Mouse (Mus musculus) lung, postnatal 0 days (tissue): Measurements from ENCODE around the gene Neu1. TPM values are rescaled to one million over a fixed set of nuclear protein-coding genes. Genes with fewer than 3 reads are reported as not detected.
"Not testable (repeated sequence)": the region's sequence is repeated elsewhere in the genome, so short reads cannot be mapped to it uniquely, and the experiment has no call there.

Source experiments
- ATAC-seq: fragments of 200-750 bp; cut with Nextera tagmentation; 2 replicates; pipeline ENCODE4 v1.8.0; 2017; ENCODE audit warnings: moderate library complexity
- DNase-seq: peaks from one replicate; pipeline ENCODE4 v3.0.0-alpha.2; 2016; ENCODE audit warnings: low spot score
- H3K27ac ChIP-seq: fragments of 300-500 bp; sonication (generic); 2 replicates; pipeline ENCODE4 v1.5.1; 2014; ENCODE audit warnings: antibody characterized with exemption, mild to moderate bottlenecking, low read length, mixed read lengths
- H3K27me3 ChIP-seq: fragments of 300-500 bp; sonication (generic); replicated peaks from 2 replicates; pipeline ENCODE4 v1.6.1; 2014; ENCODE audit warnings: low read length, mixed read lengths; ENCODE audit not compliant: insufficient read depth
- H3K36me3 ChIP-seq: fragments of 300-500 bp; sonication (generic); 2 replicates; pipeline ENCODE4 v1.6.1; 2014; ENCODE audit warnings: low read length, mixed read lengths; ENCODE audit not compliant: insufficient read depth
- H3K4me1 ChIP-seq: fragments of 300-500 bp; sonication (generic); 2 replicates; pipeline ENCODE4 v1.6.1; 2014; ENCODE audit warnings: antibody characterized with exemption, low read depth, low read length, mixed read lengths; ENCODE audit not compliant: insufficient read depth
- H3K4me2 ChIP-seq: fragments of 300-500 bp; sonication (generic); replicated peaks from 2 replicates; pipeline ENCODE4 v1.6.1; 2014; ENCODE audit warnings: low read depth, mild to moderate bottlenecking, low read length, moderate library complexity, mixed read lengths
- H3K4me3 ChIP-seq: fragments of 300-500 bp; sonication (generic); 2 replicates; pipeline ENCODE4 v1.5.1; 2014; ENCODE audit warnings: low read depth, low read length
- H3K9ac ChIP-seq: fragments of 300-500 bp; sonication (generic); replicated peaks from 2 replicates; pipeline ENCODE4 v1.6.1; 2014; ENCODE audit warnings: low read depth, mild to moderate bottlenecking
- H3K9me3 ChIP-seq: fragments of 300-500 bp; sonication (generic); 2 replicates; pipeline ENCODE4 v1.6.1; 2016; ENCODE audit warnings: low read length, mixed read lengths
- CTCF ChIP-seq: IDR thresholded peaks from 2 replicates; pipeline ENCODE4 v1.5.1; 2016; ENCODE audit warnings: antibody characterized with exemption, mild to moderate bottlenecking
- EP300 ChIP-seq: IDR thresholded peaks from 2 replicates; pipeline ENCODE4 v1.6.1; 2016; ENCODE audit warnings: antibody characterized with exemption, mild to moderate bottlenecking, control low read depth
- WGBS: fragments of 180-500 bp; shearing (Covaris S2); extraction: QIAGEN DNeasy Blood & Tissue Kit; methylation state at CpG from one replicate; pipeline ENCODE4 v1.1.7; 2014; 5-methylcytosine and 5-hydroxymethylcytosine counted together
- polyA plus RNA-seq: library from polyadenylated mRNA; unstranded; fragments of >200 nt; fragmentation: Nextera tagmentation; extraction: Ambion mirVana; gene quantifications from 2 replicates; pipeline ENCODE4 v1.2.1, GENCODE M21; 2015

Gene Neu1
- polyA plus RNA-seq, 1 experiment from 2014 or later = 34.2 TPM

DNA sequence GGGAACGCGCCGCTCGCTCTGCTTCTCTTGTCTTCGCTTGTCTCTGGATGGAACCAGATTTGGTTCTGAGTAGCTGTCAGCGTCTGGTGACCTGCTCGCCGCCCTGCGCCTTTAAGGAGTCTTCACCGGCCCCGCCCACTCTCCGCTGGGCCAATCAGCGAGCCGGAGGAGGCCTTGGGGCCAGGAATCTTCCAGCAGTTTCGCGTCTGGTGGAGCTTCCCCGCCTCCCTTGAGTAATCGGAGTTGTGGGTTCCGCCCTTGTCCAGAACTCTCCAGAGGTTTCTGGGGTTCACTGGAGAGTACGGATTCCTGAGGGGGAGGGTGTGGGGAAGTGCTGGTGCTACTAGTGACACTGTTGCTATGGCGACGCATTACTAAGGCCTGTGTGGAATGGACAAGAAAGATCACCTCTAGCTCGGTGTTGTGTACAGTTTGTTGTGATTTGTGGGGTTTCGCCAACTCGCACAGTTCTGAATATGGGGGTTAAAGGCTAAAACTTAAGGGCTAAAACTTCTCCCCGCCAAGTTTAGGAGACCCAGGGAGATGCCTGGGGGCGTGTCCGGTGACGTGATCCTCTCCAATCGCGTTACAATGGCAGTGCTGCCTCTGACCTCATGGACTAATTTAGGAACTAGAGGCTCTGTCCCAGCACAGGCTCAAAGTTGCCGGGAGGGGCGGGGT lies 41.2 kb downstream of the Neu1 start, which contains the start of the genes Hspa1a and Hspa1l:
Hspa1a (minus strand) TSS at position 88 of the 681 bp plus-strand sequence.
Hspa1l (plus strand) TSS at position 635 of the 681 bp plus-strand sequence.
- WGBS = 2% methylated on average over 24 of the region's 33 CpGs

DNA sequence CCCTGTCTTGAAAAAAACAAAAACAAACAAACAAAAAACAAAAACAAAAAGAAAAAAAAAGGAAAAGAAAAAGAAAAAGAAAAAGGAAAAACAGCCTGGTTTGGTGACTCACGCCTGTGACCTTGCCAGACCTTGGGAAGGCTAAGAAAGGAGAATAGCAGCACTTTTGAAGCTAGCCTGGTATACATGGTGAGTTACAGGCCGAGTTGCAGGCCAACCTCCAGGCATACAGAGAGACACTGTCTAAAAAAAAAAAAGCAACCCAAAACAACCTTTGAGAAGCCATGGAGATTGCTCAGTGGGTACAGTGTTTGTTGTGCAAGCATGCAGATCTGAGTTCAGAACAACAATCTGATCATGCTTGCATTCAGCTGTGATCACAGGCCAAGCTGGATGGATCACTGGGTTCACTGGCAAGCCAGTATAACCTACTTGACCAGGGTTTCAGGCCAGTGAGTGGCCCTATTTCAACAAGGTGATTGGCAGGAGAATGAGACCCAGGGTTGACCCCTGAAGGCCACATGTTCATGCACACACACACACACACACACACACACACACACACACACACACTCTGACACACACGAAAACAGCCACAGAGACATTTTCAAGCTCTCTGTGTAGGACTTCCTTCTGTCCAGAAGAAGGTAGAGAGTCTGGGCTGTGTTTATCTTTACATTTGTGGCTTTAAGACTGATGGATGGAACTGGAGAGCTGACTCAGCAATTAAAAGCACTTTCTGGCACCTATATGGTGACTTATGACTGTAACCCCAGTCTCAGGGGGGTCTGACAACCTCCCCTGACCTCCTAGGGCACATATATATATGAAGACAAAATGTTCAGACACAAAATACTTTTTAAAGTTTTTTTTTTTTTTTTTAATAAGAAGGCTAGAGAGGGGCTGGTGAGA lies 44.8 kb downstream of the Neu1 start:
- TF ChIP-seq EP300 (no peak), CTCF (no peak)
- no peaks in the 10 kb centered on the region for H3K9me3 ChIP-seq
- no peaks in the 10 kb centered on the region for H3K27me3 ChIP-seq
- DNase-seq (no peak), ATAC-seq (no peak)
- no peak overlapping the region for H3K4me2 ChIP-seq
- no peak overlapping the region for H3K9ac ChIP-seq
- H3K27ac ChIP-seq = no peak overlapping the region
- H3K36me3 ChIP-seq = no peaks in the 10 kb centered on the region
- H3K4me3 ChIP-seq = no peak overlapping the region
- H3K4me1 ChIP-seq = peaks cover under 1% of the 10 kb centered on the region; the same call in 1 of the 2 replicates
- WGBS = 76% methylated on average over 3 of the region's 3 CpGs

More for the DNA sequence above, 41.2 kb downstream of the Neu1 start, which contains the start of the genes Hspa1a and Hspa1l:
- H3K9me3 ChIP-seq, H3K4me1 ChIP-seq, H3K27me3 ChIP-seq, H3K36me3 ChIP-seq: not testable (repeated sequence)
- DNase-seq (peak; percentile 97), ATAC-seq (peak; percentile 97)
- TF ChIP-seq EP300 = 0 out of 2 replicates have a peak, but pooled peaks have one; percentile 20
- Histone ChIP-seq H3K9ac (0 out of 2 replicates have a peak within 1 kb of the TSS, but pooled peaks have one; percentile 20), H3K4me3 (peak within 1 kb of the TSS; percentile 27), H3K27ac (peak within 1 kb of the TSS; percentile 48), H3K4me2 (peak within 1 kb of the TSS; percentile 55)

DNA sequence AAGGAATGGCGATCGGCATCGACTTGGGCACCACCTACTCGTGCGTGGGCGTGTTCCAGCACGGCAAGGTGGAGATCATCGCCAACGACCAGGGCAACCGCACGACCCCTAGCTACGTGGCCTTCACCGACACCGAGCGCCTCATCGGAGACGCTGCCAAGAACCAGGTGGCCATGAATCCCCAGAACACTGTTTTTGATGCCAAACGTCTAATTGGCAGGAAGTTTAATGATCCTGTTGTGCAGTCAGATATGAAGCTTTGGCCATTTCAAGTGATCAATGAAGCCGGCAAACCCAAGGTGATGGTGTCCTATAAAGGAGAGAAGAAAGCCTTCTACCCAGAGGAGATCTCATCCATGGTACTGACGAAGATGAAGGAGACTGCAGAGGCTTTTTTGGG lies 45.9 kb downstream of the Neu1 start:
- 91% methylated on average over 20 of the region's 20 CpGs for WGBS
- H3K4me2 ChIP-seq = no peak overlapping the region
- H3K4me1 ChIP-seq = peaks cover 3% of the 10 kb centered on the region; the same call in 1 of the 2 replicates
- no peak for DNase-seq
- H3K36me3 ChIP-seq = no peaks in the 10 kb centered on the region
- TF ChIP-seq CTCF (no peak), EP300 (no peak)
- no peaks in the 10 kb centered on the region for H3K9me3 ChIP-seq
- H3K27ac ChIP-seq = no peak overlapping the region
- H3K4me3 ChIP-seq = no peak overlapping the region
- no peak for ATAC-seq
- H3K27me3 ChIP-seq = no peaks in the 10 kb centered on the region
- H3K9ac ChIP-seq = no peak overlapping the region

DNA sequence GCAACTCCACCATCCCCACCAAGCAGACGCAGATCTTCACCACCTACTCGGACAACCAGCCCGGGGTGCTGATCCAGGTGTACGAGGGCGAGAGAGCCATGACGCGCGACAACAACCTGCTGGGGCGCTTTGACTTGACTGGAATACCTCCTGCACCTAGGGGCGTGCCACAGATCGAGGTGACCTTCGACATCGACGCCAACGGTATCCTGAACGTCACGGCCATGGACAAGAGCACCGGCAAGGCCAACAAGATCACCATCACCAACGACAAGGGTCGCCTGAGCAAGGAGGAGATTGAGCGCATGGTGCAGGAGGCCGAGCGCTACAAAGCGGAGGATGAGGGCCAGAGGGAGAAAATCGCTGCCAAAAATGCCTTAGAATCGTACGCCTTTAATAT lies 47.2 kb downstream of the Neu1 start:
- no peak overlapping the region for H3K4me3 ChIP-seq
- no peak for DNase-seq
- ATAC-seq = no peak
- no peaks in the 10 kb centered on the region for H3K36me3 ChIP-seq
- no peaks in the 10 kb centered on the region for H3K9me3 ChIP-seq
- no peak overlapping the region for H3K4me2 ChIP-seq
- peaks cover 7% of the 10 kb centered on the region for H3K4me1 ChIP-seq
- no peaks in the 10 kb centered on the region for H3K27me3 ChIP-seq
- TF ChIP-seq CTCF (no peak), EP300 (no peak)
- no peak overlapping the region for H3K27ac ChIP-seq
- 87% methylated on average over 27 of the region's 27 CpGs for WGBS
- no peak overlapping the region for H3K9ac ChIP-seq

DNA sequence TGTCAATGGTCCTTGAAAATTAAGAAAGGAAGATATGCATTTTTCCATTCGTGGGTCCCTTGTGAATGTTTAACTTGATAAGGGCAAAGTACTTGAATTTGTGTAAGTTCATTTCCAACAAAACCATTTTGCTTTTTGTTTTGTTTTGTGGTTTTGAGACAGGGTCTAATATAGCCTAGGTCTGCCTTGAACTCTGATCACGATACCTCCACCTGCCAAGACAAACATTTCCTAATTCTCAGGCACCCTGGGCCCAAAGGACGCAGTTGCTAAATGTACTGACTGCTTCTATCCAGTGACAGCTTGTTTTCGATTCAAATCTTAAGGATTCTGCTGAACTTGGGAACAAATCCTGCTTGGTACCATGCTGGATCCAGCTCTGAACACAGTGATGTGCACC lies 48.6 kb downstream of the Neu1 start:
- H3K4me1 ChIP-seq = peaks cover 7% of the 10 kb centered on the region
- H3K9ac ChIP-seq = no peak overlapping the region
- no peaks in the 10 kb centered on the region for H3K27me3 ChIP-seq
- no peaks in the 10 kb centered on the region for H3K9me3 ChIP-seq
- no peaks in the 10 kb centered on the region for H3K36me3 ChIP-seq
- H3K4me2 ChIP-seq = no peak overlapping the region
- H3K27ac ChIP-seq = no peak overlapping the region
- ATAC-seq = no peak
- no peak overlapping the region for H3K4me3 ChIP-seq
- WGBS = 84% methylated on average over 4 of the region's 4 CpGs
- no peak for TF ChIP-seq EP300
- no peak for TF ChIP-seq CTCF
- DNase-seq = no peak

DNA sequence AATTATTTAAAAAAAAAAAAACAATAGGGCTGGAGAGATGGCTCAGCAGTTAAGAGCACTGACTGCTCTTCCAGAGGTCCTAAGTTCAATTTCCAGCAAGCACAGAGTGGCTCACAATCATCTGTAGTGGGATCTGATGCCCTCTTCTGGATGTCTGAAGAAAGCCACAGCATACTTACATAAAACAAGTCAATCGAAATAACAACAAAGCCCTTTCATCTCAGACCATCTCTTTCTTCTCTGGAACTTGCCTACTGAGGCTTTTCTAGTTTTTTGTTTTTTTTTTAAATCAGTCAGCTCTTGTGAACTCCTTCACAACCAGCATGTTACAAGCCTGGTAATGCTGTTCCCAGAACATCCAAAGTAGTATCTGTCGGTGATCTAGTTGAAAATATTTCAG lies 49.6 kb downstream of the Neu1 start:
- no peaks in the 10 kb centered on the region for H3K9me3 ChIP-seq
- peak overlapping the region; percentile 86 for H3K4me2 ChIP-seq
- H3K4me1 ChIP-seq = peaks cover 7% of the 10 kb centered on the region
- DNase-seq (peak; percentile 92), ATAC-seq (no peak)
- no peaks in the 10 kb centered on the region for H3K27me3 ChIP-seq
- 0 out of 2 replicates have a peak, but pooled peaks cover 1% of the 10 kb centered on the region for H3K36me3 ChIP-seq
- peak overlapping the region; percentile 58; the same call in 1 of the 2 replicates for H3K4me3 ChIP-seq
- TF ChIP-seq CTCF (peak; percentile 79), EP300 (no peak)
- 5% methylated on average over 2 of the region's 2 CpGs for WGBS
- H3K9ac ChIP-seq = no peak overlapping the region
- H3K27ac ChIP-seq = peak overlapping the region; percentile 92; the same call in 1 of the 2 replicates
